Mouse (Mus musculus): Measurements from ENCODE around the gene Arhgef2.

The Arhgef2 gene

DNA sequence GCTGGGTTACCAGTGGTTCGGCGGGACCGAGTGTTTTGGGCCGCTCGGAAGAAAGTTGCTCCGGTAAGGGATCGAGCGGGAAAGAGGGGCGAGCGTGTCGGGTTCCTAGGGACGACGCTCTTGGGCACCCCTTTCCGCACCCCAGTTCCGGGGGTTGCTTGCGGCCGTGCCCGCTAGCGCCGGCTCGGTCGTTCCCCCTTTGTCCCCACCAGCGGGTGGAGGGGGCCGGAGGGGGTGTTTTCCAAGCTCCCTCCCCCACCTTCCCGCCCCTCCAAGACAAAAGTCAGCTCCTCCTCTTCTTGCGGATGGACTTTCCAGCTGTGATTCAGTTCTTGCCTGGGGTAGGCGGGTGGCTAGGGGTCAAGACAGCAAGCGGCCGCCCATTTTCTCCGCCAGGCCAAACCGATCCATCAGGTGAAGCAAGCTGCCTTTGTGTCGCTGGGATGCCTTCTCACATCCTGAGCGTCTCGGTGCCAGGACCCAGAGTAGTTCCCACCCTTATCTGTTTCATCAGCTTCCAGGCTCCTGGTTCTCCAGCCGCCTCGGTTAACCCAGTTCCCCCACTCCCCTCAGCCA, 15.9 kb downstream of the Arhgef2 start:
- under 1% methylated on average over 36 of the region's 36 CpGs for WGBS

DNA sequence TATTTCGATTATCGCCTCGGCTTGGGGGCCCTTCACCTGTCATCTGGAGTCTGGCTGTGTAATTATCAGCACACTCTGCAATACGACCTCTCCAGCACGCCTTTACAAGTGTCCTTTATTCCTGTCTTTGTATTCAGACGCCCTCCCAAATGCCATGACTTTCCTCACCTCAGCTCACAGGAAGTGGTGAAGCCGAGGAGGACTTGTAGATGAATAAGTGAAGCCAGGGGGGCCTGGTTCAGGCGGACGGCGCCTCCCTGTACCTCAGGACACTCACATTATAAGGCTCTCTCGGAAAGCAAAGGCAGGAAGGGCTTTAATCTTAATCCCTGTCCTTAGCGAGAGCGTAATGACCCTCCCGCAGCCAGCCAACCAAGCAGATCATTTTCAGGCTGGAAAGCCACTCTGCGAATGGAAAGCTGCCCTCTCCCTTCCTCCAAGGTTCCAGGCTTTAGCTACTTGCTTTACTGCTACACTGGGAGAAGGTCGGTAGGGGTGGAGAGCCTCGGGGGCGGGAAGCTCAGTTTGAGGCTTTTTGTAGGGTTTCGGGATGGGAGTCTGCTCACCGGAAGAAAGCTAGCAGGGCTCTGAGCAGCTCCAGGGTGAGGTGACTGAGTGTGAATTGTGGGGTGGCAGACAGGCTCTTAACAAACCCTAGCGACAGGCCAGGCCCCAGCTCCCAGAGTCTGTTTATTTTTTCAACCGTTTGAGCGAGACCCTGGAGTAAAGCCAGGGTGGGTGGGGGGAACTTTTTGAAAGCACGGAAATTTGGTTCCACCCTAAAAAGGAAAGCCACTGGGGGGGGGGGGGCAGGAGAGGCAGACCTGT, 16.6 kb downstream of the Arhgef2 start:
- 3% methylated on average over 24 of the region's 24 CpGs for WGBS

DNA sequence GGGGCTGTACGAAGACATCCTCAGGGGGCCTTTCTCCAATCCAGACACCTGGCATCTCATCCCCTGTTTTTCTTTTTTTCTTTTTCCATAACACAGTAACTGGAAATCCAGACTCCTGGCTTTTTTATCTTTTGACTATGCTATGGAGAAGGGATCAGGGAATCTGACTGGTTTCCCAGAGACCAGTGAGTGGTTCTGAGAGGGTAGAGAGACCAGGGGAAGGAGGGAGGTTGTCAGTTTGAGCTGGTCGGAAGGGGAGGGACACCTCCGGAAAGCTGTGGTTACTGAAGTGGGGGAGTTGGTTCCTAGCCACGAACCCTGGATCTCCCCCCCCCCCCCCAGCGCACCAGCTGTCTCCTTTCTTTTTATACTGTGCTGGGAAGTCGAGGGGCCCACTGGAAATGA, 17.2 kb downstream of the Arhgef2 start:
- WGBS = 0% methylated on average over 6 of the region's 6 CpGs

DNA sequence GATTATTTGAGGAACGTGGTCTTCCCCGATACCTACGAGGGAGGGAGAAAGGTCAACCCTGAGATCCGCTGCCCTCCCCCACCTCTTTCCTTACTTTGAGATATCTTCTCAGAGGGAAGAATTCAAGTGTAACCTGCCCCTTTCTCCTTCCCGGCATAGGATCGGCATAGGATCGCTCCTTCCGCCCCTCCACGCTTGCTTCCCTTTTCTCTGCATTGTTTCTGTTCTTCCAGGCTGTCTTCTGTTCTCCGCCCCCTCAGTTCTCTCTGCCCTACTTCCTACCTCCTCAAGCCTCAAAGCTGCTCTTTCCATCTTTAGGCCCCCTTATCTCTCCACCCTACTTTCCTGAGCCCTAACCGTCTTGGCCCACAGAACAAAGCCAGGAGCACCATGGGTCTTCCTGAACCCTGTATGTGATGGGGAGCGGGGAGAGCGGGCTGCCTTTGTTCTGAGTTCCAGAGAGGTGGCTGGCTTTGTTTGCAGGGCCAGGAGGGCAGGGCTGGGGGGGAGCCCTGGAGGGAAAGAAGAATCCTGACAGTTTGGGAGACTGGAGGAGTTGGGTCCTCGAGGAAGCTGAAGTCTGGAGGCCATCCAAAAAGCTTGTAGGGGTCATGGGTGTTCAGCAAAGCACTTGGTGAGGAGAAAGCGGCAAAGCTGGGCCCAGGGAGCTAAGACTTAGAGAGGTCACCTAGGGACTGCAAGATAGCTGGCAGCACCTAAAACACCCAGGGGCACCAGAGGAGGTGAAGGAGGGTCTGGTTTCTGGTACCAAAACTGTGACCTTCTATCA, 17.8 kb downstream of the Arhgef2 start:
- WGBS = 8% methylated on average over 15 of the region's 15 CpGs

DNA sequence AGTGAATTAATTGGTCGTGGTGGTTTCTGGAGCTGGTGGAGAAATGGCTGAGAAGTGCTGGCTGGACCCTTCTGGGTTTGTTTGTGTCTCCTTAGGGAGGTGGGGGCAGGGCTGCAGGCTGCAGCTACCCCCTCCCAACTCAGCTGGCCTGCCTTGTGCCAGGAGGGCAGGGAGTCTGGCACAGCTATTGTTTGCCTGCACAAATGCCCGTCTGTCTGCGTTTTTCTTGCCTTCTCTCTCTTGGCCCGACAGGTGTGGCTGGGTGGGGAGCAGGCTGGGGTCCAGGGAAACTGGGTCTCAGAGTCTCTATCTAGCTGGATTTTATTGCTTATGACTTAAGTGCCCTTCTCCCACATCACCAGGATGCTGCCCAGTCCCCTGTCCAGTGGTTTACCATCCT, 18.6 kb downstream of the Arhgef2 start:
- WGBS = 20% methylated on average over 4 of the region's 4 CpGs

DNA sequence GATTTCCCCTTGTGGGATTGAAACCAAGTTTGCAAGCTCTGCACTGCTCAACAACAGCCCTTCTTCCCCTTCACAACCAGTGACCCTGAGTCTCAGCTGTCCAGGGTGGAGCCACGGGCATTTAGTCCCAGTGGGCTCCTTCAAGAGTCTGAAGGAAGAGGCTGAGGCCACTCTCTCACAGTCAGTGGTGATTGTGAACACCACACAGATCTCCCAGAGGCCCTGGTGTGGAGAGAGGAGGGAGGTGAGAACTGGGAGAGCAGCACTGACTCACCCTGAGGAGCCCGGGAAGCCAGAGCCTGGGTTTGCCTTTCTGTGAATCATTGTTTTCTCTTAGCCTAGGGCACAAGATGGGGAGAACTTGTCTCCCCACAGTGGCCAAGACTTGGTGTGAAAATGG, 19.2 kb downstream of the Arhgef2 start:
- WGBS = 31% methylated on average over 2 of the region's 2 CpGs

DNA sequence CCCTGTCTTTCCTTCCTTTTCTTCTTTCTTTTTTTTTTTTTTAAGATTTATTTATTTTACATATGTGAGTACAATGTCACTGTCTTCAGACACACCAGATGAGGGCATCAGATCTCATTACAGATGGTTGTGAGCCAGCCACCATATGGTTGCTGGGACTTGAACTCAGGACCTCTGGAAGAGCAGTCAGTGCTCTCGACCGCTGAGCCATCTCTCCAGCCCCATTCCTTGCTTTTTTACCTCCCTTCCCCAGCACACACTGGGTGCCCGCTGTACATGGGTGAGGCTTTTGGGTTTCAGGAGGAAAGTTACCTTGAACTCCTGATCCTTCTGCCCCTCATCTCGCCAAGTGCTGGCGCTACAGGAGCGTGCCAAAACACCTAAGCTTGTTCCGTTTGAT, 19.8 kb downstream of the Arhgef2 start:
- 73% methylated on average over 7 of the region's 7 CpGs for WGBS

DNA sequence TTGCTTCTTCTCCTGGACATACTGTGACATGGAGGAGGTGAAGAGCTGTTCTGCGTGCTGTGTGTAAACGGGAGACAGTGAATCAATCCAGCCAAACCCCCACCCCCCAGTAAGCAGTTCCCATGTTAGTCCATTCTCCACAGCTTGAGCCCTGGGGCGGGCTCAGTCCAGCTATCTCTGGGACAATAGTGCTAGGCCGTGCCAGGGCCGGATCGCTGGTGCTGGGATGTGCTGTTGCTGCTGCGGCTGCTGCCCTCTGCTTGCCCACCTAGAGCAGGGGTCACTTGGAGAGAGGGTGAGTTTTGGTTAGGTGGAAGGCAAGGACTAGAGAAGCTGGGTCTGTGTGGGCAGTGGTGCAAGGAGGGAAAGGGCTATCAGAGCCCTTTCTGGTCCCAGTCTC, 20.6 kb downstream of the Arhgef2 start:
- WGBS = 40% methylated on average over 7 of the region's 7 CpGs

DNA sequence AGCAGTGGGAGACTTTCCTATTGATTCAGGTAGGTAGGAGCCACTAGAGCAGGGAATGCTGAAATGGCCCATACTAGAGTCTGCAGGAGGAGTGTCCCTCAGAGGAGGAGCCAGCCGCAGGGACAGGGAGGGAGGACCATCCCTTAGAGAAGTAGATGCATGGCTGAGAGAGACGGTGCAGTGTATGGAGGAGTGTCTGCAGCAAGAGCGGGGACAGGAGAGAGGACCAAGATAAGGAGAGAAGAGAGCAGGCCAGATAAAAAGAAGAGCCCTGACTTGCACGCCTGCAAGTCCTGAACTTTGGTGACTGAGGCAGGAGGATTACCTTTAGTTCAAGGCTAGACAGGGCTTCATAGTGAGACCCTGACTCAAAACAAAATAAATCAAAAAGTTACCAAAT, 21.3 kb downstream of the Arhgef2 start:
- WGBS = 42% methylated on average over 4 of the region's 4 CpGs

DNA sequence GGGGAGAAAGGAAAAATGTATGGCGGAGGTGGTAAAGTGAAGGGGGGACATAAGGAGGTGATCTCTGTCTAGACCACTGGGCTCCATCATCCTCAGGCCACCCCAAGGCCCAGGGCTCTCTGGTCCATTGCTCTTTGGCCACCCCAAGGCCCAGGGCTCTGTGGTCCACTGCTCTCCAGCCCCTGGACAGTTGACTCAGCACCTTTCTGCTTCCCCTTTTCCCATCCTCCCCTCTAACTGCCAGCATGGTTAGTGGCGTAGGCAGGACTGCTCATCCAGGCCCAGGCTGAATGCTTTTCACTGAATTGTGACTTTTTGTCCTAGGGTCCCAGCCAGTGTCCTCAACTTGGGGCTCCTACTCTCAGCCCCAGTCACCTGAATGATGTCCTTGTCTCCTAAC, 21.8 kb downstream of the Arhgef2 start:
- 74% methylated on average over 2 of the region's 2 CpGs for WGBS

DNA sequence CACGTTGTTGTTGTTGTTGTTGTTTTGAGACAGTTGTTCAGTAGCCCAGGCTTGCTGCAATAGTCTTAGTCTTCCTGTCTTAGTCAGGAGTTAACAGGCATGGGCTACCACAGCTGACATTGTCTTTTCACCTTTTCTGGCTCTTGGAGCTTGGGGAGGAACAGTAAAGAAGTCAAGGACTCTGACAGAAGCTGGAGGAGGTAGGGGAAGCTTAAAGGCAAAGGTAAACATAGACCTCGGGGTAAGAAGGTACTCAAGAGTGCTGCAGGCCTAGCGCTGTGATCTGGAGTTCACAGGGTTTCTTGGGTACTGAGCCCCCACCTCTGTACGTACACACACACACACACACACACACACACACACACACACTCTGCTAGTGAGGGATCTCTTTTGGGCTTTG, 23.0 kb downstream of the Arhgef2 start:
- 32% methylated on average over 4 of the region's 4 CpGs for WGBS

DNA sequence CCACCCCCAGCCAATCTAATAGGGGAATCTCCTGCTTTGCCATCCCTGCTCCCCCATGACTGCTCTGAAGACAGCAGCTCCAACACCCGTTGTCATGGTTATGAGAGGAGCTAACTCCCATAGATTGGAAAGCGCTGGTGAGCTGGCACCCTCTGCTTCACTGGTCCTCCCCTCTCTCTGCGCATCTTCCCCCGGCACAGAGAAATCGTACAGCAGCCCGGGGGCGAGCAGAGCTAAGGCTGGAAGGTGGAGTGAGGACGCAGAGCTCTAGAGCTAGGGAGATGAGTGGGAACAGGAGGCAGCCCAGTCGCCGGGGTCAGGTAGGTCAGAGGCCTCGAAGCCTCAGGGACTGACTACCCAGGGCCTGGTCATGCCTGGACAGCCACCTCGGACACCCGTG, 23.5 kb downstream of the Arhgef2 start:
- WGBS = 19% methylated on average over 13 of the region's 13 CpGs

DNA sequence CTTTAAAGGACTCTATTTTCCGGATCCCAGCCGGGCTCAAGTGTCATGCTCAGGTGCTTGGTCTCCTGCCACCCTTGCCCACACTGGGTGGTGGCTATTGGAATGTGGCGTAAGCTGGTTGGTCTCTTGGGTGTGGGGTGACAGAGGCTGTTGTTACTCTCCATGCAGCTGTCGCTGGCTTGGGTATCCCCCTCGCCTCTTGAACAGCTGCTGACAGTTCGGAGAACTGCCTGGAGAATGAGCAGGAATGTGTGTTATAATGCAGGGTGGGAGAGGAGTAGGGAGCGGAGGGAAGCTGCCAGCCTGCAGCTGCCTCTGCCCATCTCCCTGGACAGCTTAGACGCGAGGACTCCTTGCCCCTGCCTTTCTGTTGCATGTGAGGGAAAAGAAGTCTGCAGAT, 24.3 kb downstream of the Arhgef2 start:
- 25% methylated on average over 9 of the region's 9 CpGs for WGBS

DNA sequence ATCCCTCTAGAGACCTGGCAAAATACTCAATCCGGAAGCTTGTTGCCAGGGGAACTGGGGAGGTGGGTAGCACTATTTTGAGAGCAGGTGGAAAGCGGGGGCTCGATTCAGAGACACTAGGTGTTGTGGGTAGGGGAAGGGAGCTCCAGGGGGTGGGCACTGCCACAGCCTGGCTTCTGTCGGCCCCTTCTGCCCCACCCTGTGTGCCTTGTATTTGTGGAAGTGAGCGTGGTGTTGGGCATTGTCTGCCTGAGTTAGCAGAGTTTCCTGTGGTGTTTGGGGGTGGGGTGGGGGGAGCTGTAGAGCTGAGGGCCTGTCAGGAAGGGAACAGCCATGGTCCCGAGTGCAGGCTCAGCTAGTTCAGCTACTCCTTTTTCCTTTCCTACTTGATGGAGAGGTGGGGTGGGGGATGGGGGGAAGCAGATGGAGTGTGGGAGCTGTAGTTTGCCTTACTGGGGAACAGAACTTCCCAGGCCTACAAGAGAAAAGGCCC, 25.1 kb downstream of the Arhgef2 start:
- WGBS = 16% methylated on average over 6 of the region's 6 CpGs

DNA sequence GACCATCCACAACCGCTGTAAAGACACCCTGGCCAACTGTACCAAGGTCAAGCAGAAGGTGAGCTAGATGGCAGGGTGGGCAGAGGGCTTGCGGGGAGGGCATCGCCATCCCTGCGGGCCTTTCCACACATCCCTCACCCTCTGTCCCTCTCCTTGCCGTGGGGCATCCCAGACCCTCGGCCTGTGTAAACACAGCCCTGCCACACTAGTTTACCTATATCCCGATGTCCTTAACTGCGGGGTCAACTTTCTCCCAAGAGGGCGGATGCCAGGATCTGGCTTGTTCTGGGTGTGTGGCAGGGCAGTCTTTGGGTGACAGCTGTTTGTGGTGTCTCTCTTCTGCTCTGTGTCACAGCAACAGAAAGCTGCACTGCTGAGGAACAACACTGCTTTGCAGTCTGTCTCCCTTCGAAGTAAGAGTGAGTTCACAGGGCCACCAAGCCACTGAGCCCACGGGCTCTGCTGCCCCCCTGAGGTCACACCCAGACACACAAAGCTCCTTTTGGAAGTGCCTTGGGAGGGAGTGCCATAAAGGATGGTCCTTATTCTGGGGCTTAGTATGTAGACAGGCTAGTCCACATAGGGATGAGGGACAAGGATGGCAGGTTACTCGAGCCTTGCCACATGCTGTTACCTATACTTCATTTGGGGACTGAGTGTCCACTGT, 26.3 kb downstream of the Arhgef2 start:
- WGBS = 50% methylated on average over 12 of the region's 12 CpGs

DNA sequence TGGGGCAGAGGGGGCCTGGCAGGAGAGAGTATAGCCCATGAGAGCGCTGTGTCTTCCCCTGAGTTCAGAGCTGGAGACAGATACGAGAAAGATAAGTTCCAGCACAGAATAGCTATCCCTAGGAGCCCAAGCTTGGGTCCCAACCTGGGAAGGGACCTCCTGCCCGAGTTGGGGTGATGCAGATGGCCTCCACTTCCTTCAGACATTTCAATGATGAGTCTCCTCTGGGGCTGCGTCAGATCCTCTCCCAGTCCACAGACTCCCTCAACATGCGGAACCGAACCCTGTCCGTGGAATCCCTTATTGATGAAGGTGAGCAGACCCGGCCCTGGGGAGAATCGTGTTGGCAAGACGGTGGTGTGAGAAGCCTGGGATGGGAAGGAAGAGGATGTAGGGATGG, 27.3 kb downstream of the Arhgef2 start:
- 77% methylated on average over 10 of the region's 10 CpGs for WGBS

DNA sequence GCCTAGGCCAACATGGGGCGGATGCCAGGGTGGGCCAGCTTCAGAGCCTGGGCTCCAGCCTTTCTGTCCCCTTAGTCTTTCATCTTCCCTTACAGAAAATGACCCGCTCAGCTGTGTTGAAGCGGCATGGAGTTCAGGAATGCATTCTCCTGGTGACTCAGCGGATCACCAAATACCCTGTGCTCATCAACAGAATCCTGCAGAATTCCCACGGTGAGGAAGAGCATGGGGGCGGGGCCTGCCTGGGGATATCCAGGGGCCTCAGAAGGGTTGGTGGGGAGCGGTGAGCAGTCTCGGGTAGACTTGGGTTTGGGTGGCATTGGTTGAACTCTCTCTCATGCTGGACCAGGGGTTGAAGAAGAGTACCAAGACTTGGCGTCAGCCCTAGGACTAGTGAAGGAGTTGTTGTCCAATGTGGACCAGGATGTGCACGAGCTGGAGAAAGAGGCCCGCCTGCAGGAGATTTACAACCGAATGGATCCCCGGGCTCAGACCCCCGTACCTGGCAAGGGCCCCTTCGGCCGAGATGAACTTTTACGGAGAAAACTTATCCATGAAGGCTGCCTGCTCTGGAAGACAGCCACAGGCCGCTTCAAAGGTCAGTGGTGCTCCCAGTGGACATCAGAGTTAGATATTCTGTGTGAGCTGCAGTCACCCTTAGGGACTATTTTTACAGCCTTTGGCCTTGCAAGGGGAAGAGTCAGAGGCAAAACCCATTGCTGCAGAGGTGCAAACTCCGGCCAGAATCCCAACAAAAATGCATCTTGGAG, 29.9 kb downstream of the Arhgef2 start:
- WGBS = 69% methylated on average over 19 of the region's 19 CpGs

DNA sequence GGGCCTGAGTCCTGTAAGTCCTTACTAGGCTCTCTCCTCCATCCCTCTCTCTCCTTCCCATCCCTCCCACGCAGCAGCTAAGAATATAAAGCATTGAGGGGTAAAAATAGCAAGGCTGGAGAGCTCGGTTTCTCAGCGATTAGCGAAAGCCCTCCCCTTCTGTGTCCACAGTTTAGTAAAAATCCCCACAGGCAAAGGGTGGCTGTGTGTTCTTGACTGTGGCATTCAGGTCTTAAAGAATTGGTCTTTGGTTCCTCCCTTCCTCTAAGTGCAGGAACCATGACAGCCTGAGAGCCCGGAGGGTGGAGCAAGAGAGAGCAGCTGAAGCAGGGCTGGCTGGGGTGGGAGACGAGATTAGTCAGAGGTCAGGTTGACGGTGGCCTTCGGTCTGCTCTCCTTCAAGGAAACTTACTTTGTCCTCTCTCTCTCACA, 30.8 kb downstream of the Arhgef2 start:
- 34% methylated on average over 8 of the region's 8 CpGs for WGBS

DNA sequence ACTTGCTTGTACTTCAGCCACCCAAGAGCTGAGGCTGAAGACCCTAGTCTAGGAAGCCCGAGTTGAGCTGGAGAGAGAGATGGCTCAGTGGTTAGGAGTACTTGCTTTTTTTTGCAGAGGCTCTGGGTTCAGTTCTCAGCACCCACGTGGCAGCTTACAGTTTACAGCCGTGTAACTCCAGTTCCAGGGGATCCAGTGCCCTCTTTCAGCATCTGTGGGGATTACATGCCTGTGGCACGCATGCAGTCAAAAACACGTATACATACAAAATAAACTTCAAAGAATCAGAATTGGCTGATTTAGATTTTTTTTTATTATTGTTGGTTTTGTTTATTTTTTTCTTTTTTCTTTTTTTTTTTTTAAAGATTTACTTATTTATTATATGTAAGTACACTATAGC, 31.4 kb downstream of the Arhgef2 start:
- 87% methylated on average over 5 of the region's 5 CpGs for WGBS

DNA sequence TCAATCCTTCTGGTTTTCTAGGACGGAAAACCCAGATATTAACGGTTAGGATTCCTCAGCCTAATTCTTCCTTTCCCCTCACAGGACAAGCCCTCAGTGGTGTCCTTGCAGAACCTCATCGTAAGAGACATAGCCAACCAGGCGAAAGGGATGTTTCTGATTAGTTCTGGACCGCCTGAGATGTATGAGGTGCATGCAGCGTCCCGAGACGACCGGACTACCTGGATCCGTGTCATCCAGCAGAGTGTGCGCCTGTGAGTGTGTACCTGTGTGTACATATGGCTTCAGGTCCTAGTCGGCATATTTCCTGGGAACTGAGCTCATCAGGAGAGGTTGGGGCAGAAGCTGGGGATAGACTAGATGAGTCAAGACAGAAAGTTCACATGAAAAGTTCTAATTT, 33.5 kb downstream of the Arhgef2 start:
- WGBS = 94% methylated on average over 12 of the region's 12 CpGs

DNA sequence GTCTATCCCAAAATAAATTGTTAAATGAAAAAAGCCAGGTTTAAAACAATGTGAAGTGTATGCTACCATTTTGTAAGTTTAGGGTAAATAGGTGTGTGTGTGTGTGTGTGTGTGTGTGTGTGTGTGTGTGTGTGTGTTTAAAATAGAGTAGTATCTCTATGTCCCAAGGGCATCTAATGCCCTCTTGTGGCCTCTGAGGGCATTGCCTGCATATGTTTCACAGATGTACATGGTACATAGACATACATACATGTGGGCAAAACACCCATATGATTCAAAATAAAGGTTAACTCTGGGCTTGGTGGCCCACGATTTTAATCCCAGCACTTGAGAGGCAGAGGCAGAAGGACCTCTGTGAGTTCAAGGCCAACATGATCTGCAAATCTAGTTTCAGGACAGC, 34.9 kb downstream of the Arhgef2 start:
- WGBS = 61% methylated on average over 1 of the region's 1 CpGs

Data from cerebral cortex, adult 2 months (tissue).